Mouse (Mus musculus): Measurements from ENCODE around the gene Echdc3.

DNA sequence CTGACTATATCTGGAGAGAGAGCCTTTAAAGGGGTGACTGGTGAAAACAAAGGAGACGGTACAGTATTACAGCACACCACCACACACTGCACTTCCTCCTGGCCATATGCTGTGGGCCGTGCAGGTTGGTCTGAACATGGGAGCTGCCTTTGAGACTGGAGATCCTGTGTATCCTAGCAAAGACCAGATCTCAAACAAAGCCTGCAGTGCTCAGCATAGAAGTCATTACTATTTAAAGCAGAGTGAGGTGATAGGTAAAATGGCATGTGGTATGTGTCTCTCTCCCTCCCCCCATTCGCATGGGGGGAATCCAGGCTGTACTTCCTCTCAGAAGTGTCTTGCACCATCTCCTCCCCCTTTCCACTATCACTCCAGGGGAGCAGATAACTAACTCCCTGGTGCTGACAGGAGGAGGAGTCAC, 38.3 kb upstream of the Echdc3 start:
- TF ChIP-seq POLR2A (IDR thresholded peaks at IDR 0.05; ENCODE audit: borderline replicate concordance, low read depth, low read length) (no peak), CTCF (IDR thresholded peaks at IDR 0.05; ENCODE audit: low read depth, low read length) (no peak)
